Mouse (Mus musculus) midbrain, embryonic 11.5 days (tissue): ENCODE data around the gene Tenm1. TPM values are rescaled to one million over a fixed set of nuclear protein-coding genes. Genes with fewer than 3 reads are reported as not detected.
A peak's percentile ranks its signal among the peaks of the same experiment; 100 is the strongest.

Experiments
- ATAC-seq: fragments of 200-750 bp; cut with Nextera tagmentation; 2 replicates; pipeline ENCODE4 v1.8.0; 2017; ENCODE audit warnings: moderate TSS enrichment, moderate library complexity; ENCODE audit not compliant: low FRiP score
- DNase-seq: peaks from one replicate; pipeline ENCODE4 v3.0.0; 2015; ENCODE audit warnings: low spot score; ENCODE audit errors: missing footprints
- H3K27ac ChIP-seq: fragments of 300-500 bp; sonication (generic); 2 replicates; pipeline ENCODE4 v1.5.1; 2014; ENCODE audit warnings: low read depth, low read length
- H3K27me3 ChIP-seq: fragments of 300-500 bp; sonication (generic); 2 replicates; pipeline ENCODE4 v1.6.1; 2014; ENCODE audit warnings: mild to moderate bottlenecking, low read length, moderate library complexity, mixed read lengths; ENCODE audit not compliant: control insufficient read depth, insufficient read depth
- H3K36me3 ChIP-seq: fragments of 300-500 bp; sonication (generic); 2 replicates; pipeline ENCODE4 v1.6.1; 2014; ENCODE audit warnings: mild to moderate bottlenecking, low read length, moderate library complexity, mixed read lengths; ENCODE audit not compliant: control insufficient read depth, insufficient read depth
- H3K4me1 ChIP-seq: fragments of 300-500 bp; sonication (generic); 2 replicates; pipeline ENCODE4 v1.6.1; 2014; ENCODE audit warnings: low read length; ENCODE audit not compliant: control insufficient read depth, insufficient read depth
- H3K4me2 ChIP-seq: fragments of 300-500 bp; sonication (generic); 2 replicates; pipeline ENCODE4 v1.6.1; 2014; ENCODE audit warnings: mild to moderate bottlenecking, moderate library complexity
- H3K4me3 ChIP-seq: fragments of 300-500 bp; sonication (generic); 2 replicates; pipeline ENCODE4 v1.5.1; 2014; ENCODE audit warnings: low read depth, low read length
- H3K9ac ChIP-seq: fragments of 300-500 bp; sonication (generic); 2 replicates; pipeline ENCODE4 v1.6.1; 2014; ENCODE audit warnings: low read length
- H3K9me3 ChIP-seq: fragments of 300-500 bp; sonication (generic); 2 replicates; pipeline ENCODE4 v1.6.1; 2016; ENCODE audit warnings: low read length; ENCODE audit not compliant: control insufficient read depth
- WGBS: fragments of 180-500 bp; shearing (Covaris S2); extraction: QIAGEN DNeasy Blood & Tissue Kit; methylation state at CpG from one replicate; pipeline ENCODE4 v1.1.7; 2014; 5-methylcytosine and 5-hydroxymethylcytosine counted together
- polyA plus RNA-seq: library from polyadenylated mRNA; unstranded; fragments of >200 nt; fragmentation: Nextera tagmentation; extraction: Ambion mirVana; gene quantifications from 2 replicates; pipeline ENCODE4 v1.2.1, GENCODE M21; 2014

The Tenm1 gene
- polyA plus RNA-seq, 1 experiment from 2014 or later, result 2.7 TPM

DNA sequence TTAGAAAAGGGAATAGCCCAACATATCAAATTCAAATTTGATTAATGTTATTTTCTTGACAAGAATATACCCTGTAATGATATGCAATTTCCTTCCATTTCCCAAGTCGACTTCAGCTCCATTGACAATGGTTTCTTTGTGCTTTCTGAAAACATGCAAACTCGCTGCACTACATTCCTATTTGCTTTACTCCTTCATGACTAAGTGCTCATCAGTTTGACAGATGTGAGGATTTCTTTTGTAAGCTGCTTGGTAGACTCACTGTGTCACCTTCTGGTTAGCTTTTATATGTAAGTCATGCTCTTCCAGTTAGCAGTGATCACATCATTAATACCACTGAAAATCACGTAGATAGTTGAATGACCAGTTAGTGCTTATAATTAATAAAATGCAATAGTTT, 781.8 kb downstream of the Tenm1 start:
- ATAC-seq, result no peak

GRCm38 (mm10) chrX:42580521-42580920, 848.4 kb downstream of the Tenm1 start:
- no peak overlapping the region for H3K9ac ChIP-seq
- peaks cover 5% of the 10 kb centered on the region; the same call in 1 of the 2 replicates for H3K4me1 ChIP-seq
- ATAC-seq (no peak), DNase-seq (no peak)
- no peaks in the 10 kb centered on the region for H3K9me3 ChIP-seq
- no peaks in the 10 kb centered on the region for H3K27me3 ChIP-seq
- no peak overlapping the region for H3K4me2 ChIP-seq
- no peak overlapping the region for H3K4me3 ChIP-seq
- no peak overlapping the region for H3K27ac ChIP-seq
- WGBS, result 37% methylated on average over 2 of the region's 2 CpGs
- no peaks in the 10 kb centered on the region for H3K36me3 ChIP-seq

More for the DNA sequence above, 781.8 kb downstream of the Tenm1 start:
- Histone ChIP-seq H3K36me3 (no peaks in the 10 kb centered on the region), H3K4me3 (no peak overlapping the region), H3K4me1 (no peaks in the 10 kb centered on the region), H3K4me2 (no peak overlapping the region), H3K9ac (no peak overlapping the region), H3K27me3 (no peaks in the 10 kb centered on the region), H3K27ac (no peak overlapping the region), H3K9me3 (no peaks in the 10 kb centered on the region)
- 58% methylated on average over 3 of the region's 3 CpGs for WGBS
- DNase-seq, result no peak

DNA sequence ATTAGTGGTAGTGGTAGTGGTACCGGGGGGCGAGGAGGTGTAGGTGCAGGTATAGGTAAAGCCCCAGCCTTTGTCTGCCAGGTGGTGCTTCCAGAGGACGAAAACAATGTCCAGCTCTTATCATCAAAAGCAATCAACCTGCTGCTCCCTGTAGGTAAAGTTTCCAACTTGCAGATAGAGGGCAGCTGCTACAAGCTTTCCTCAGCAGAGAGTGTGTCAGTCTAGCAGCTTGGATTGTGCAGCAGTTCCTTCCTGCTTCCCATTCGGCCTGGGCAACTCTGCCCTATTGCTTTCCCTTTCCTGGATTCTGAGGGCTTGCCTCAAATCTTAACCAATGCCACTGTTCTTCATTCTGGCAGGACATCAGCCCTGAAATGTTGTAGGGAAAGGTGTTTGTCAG, 870.2 kb downstream of the Tenm1 start:
- Histone ChIP-seq H3K9me3 (no peaks in the 10 kb centered on the region), H3K4me3 (no peak overlapping the region), H3K9ac (no peak overlapping the region), H3K4me2 (no peak overlapping the region), H3K36me3 (no peaks in the 10 kb centered on the region), H3K27ac (no peak overlapping the region), H3K4me1 (no peaks in the 10 kb centered on the region), H3K27me3 (no peaks in the 10 kb centered on the region)
- ATAC-seq (no peak), DNase-seq (no peak)
- WGBS, result 70% methylated on average over 4 of the region's 4 CpGs

DNA sequence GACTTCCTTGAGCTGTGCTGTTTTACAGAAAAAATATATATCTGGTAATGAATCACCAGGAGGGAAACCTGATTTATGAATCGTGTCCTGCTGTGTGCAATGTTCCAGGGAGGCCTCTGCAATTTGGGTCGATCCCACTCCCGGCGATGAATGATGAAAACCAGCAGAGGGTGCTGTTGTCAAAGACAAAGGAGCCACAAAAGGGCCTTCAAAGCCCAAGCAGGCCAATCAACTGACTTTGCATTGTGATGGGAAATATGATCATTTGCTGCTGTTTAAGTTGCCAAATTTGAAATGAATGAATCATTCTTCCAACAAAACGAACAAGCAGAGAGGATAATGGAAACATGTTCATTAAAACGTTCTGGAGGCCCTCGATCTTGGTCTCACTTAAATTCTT, 871.6 kb downstream of the Tenm1 start:
- Histone ChIP-seq H3K27me3 (no peaks in the 10 kb centered on the region), H3K36me3 (no peaks in the 10 kb centered on the region), H3K4me3 (no peak overlapping the region), H3K27ac (no peak overlapping the region), H3K4me2 (no peak overlapping the region), H3K4me1 (no peaks in the 10 kb centered on the region), H3K9ac (no peak overlapping the region), H3K9me3 (no peaks in the 10 kb centered on the region)
- ATAC-seq, result 0 out of 2 replicates have a peak, but pooled peaks have one; percentile 54
- WGBS, result 23% methylated on average over 7 of the region's 7 CpGs
- peak; percentile 86 for DNase-seq

GRCm38 (mm10) chrX:42548513-42548912, 880.4 kb downstream of the Tenm1 start:
- H3K9ac ChIP-seq, result no peak overlapping the region
- ATAC-seq (no peak), DNase-seq (no peak)
- no peak overlapping the region for H3K4me2 ChIP-seq
- H3K9me3 ChIP-seq, result no peaks in the 10 kb centered on the region
- no peak overlapping the region for H3K4me3 ChIP-seq
- H3K27me3 ChIP-seq, result no peaks in the 10 kb centered on the region
- no peak overlapping the region for H3K27ac ChIP-seq
- H3K36me3 ChIP-seq, result no peaks in the 10 kb centered on the region
- no peaks in the 10 kb centered on the region for H3K4me1 ChIP-seq
- WGBS, result 87% methylated on average over 4 of the region's 4 CpGs

DNA sequence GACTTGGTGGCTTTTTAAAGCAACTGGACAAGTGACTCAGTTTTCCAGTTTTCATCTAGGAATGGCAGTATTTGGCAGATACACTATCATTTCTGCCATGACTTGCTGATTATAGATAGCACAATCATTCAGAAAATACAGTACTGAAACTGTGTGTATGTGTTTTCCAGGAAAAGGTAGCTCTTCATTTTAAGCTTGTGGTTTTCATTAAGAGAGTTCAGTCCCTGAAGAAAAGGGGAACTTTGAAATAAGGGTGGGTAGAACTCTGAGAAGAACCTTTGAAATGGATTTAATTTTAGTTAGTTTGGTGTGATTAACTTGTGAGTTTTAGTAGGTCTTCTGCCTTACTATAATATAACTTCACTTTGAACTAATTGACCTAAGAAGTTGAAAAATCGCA, 883.9 kb downstream of the Tenm1 start:
- no peaks in the 10 kb centered on the region for H3K4me1 ChIP-seq
- H3K27me3 ChIP-seq, result no peaks in the 10 kb centered on the region

GRCm38 (mm10) chrX:42540756-42541053, 888.2 kb downstream of the Tenm1 start:
- Histone ChIP-seq H3K9ac (no peak overlapping the region), H3K9me3 (no peaks in the 10 kb centered on the region), H3K36me3 (no peaks in the 10 kb centered on the region), H3K4me1 (no peaks in the 10 kb centered on the region), H3K27ac (no peak overlapping the region), H3K4me2 (no peak overlapping the region; the same call in 1 of the 2 replicates), H3K4me3 (no peak overlapping the region), H3K27me3 (no peaks in the 10 kb centered on the region)
- 28% methylated on average over 5 of the region's 5 CpGs for WGBS
- DNase-seq, result peak; percentile 92
- peak; percentile 30; the same call in 1 of the 2 replicates for ATAC-seq

More for the DNA sequence above, 883.9 kb downstream of the Tenm1 start:
- H3K27ac ChIP-seq, result no peak overlapping the region
- no peak for DNase-seq
- WGBS, result 93% methylated on average over 1 of the region's 1 CpGs
- H3K4me2 ChIP-seq, result no peak overlapping the region
- H3K36me3 ChIP-seq, result no peaks in the 10 kb centered on the region
- ATAC-seq, result no peak
- no peak overlapping the region for H3K9ac ChIP-seq
- no peak overlapping the region for H3K4me3 ChIP-seq
- no peaks in the 10 kb centered on the region for H3K9me3 ChIP-seq

DNA sequence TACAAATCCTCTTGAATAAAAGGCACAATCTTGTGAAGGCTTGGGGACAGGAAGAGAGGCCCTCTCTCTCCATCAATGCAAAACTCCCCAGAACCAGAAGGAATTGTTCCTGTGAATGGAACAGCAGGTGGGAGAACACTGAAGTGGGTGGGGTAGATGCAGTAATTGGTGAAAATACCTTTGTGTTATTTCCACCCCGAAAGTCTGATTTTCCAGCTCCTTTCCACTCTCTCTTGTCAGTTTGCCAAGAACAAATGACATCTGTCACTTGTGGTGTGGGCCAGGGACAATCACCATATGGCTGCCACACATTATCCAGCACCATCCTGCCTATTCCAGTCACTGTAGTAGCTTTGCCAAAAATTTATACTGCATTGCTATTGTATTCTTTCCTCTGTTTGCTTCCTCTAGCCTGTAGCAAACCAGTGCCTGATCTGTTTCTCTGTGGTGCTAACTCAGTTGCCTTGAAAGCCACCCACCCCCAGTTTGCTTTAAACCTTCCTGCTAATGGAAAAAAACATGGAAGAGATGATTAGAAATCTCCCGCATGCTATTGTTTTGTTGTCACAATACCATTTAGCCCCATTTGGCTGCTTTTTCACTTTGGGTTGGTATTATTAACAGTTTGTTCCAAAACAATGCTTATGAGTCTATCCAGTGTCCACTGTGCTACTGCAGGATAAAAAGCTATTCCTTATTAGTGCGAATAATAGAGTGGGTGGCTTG, 888.7 kb downstream of the Tenm1 start:
- no peaks in the 10 kb centered on the region for H3K9me3 ChIP-seq
- no peaks in the 10 kb centered on the region for H3K4me1 ChIP-seq
- no peak overlapping the region for H3K4me3 ChIP-seq
- H3K9ac ChIP-seq, result no peak overlapping the region
- 28% methylated on average over 3 of the region's 3 CpGs for WGBS
- H3K27me3 ChIP-seq, result no peaks in the 10 kb centered on the region
- no peaks in the 10 kb centered on the region for H3K36me3 ChIP-seq
- no peak overlapping the region; the same call in 1 of the 2 replicates for H3K4me2 ChIP-seq
- ATAC-seq (peak; percentile 57; the same call in 1 of the 2 replicates), DNase-seq (no peak)
- H3K27ac ChIP-seq, result no peak overlapping the region

DNA sequence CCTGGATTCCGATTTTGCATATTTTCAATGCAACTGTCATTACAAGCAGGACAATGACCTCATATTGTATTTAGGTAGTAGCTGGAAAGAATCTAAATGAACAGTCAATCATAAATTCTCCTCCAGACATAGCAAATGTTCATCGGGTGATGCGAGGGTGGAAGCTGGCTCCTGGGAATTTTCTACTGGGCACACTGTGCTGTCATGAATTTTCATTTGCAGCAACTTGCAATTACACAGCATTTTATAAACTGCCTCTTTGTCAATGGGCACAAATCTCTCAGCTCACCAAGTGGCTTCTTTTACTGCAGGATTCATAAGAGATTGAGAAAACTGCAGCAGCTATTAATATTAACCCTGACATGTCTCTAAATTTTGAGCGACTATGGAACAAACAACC, 898.2 kb downstream of the Tenm1 start:
- 78% methylated on average over 4 of the region's 4 CpGs for WGBS
- Histone ChIP-seq H3K27ac (no peak overlapping the region), H3K4me1 (no peaks in the 10 kb centered on the region), H3K27me3 (no peaks in the 10 kb centered on the region), H3K9me3 (no peaks in the 10 kb centered on the region), H3K9ac (no peak overlapping the region), H3K4me3 (no peak overlapping the region), H3K36me3 (no peaks in the 10 kb centered on the region), H3K4me2 (no peak overlapping the region)
- DNase-seq (no peak), ATAC-seq (no peak)
